9 mouse cellular contexts compared by ENCODE assay signal in the genomic region with DNA sequence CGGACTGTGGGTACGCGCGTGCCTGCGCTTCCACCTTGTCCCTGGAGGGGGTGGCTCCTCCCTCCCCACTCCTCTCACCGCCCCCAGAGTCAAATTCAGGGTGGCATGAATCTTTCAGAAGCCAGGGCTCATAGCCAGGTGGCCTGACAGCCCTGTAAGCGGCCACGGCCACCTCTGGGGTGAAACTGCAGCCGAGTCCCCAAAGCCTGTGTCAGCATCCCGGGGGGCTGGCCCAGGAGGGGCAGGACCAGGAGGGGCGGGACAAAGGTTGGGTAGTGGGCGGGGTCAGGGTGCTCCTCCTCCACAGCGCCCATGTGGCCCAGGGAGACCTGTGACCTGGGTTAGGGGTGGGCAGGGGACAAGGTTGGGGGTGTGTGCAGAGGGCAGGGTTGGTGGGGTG. TPM values are rescaled to one million over a fixed set of nuclear protein-coding genes. Genes with fewer than 3 reads are reported as not detected.
DNase-seq lines count a peak whose midpoint lies in the region; ATAC-seq and TF ChIP-seq lines count a peak whose summit lies in the region.
"Had no signal": no experiment of that assay in that cellular context is flagged by ENCODE, and none has a peak within 500 bp of the region (broad histone marks: within the 10 kb centered on the region; RNA-seq: fewer than 3 reads in every experiment).

No protein-coding gene starts in this region.

- 7% methylated on average over 13 of the region's 13 CpGs for WGBS in forebrain, embryonic 12.5 days

- H3K36me3 ChIP-seq in CH12.LX (replicated peaks in 1 of 2; ENCODE audit: control insufficient read depth in 1 of 2, insufficient read depth in 1 of 2, low read length in 1 of 2): peaks cover 0 to 5% of the 10 kb centered on the region in 2 experiments
- H3K36me3 ChIP-seq in forebrain, embryonic 12.5 days (replicated peaks): no peaks in the 10 kb centered on the region

- H3K27me3 ChIP-seq in CH12.LX (replicated peaks): no peaks in the 10 kb centered on the region
- 0 out of 2 replicates have a peak, but pooled peaks cover 3% of the 10 kb centered on the region for H3K27me3 ChIP-seq in forebrain, embryonic 12.5 days

- no peak for TF ChIP-seq EP300 in CH12.LX (IDR thresholded peaks at IDR 0.05; ENCODE audit: low read length)

- DNase-seq in CD4-positive, CD25-positive, alpha-beta regulatory T cell, adult 2 months (ENCODE audit: low read depth, low spot score): peak; percentile 24
- DNase-seq in CH12.LX (ENCODE audit: extremely low read depth): no peak
- DNase-seq in liver: peak; percentile 75
- DNase-seq in retina, embryonic 14.5 days (ENCODE audit: low spot score): peak; percentile 38
- DNase-seq in layer of hippocampus, postnatal 14 days (ENCODE audit: low spot score in 2 of 2): no peak
- no peak for DNase-seq in left cerebral cortex, adult 2 months (ENCODE audit: extremely low spot score in 1 of 2, low spot score in 2 of 2)

- no peak for TF ChIP-seq RAD21 in CH12.LX (IDR thresholded peaks at IDR 0.05; ENCODE audit: low read depth, low read length)

- no peak overlapping the region for H3K9ac ChIP-seq in CH12.LX (ENCODE audit: insufficient read depth, low read depth)
- peak overlapping the region; percentile 40; the same call in 1 of the 2 replicates for H3K9ac ChIP-seq in forebrain, embryonic 12.5 days

- H3K4me1 ChIP-seq in CH12.LX (ENCODE audit: control insufficient read depth in 1 of 2, insufficient read depth in 2 of 2): peaks cover 3 to 78% of the 10 kb centered on the region in 2 experiments; a peak in 2 of 4 replicates
- H3K4me1 ChIP-seq in forebrain, embryonic 12.5 days: peaks cover 47% of the 10 kb centered on the region

- TF ChIP-seq POLR2A in CH12.LX (IDR thresholded peaks at IDR 0.05; ENCODE audit: low read depth, low read length): no peak

- H3K9me3 ChIP-seq in CH12.LX (replicated peaks; ENCODE audit: low read length): no peaks in the 10 kb centered on the region
- no peaks in the 10 kb centered on the region for H3K9me3 ChIP-seq in forebrain, embryonic 12.5 days

- intact Hi-C loops in left cerebral cortex, adult 2 months (cut with DNase I): no loop called here

- no peaks in the 10 kb centered on the region for H3K79me2 ChIP-seq in CH12.LX (replicated peaks; ENCODE audit: control insufficient read depth, extremely low read depth, insufficient read depth, poor library complexity, severe bottlenecking)

- no peak overlapping the region for H3K4me2 ChIP-seq in CH12.LX (ENCODE audit: insufficient read depth, low read depth, poor library complexity, severe bottlenecking)
- peak overlapping the region; percentile 36 for H3K4me2 ChIP-seq in forebrain, embryonic 12.5 days

- H3K27ac ChIP-seq in CH12.LX (ENCODE audit: insufficient read depth, low read depth): no peak overlapping the region
- H3K27ac ChIP-seq in forebrain, embryonic 12.5 days: no peak overlapping the region
- no peak overlapping the region for H3K27ac ChIP-seq in left cerebral cortex, adult 2 months

- in situ Hi-C loops in CH12.LX (cut with MboI; ENCODE audit: low pct_ligation_motif_present, low pct_unique_long_range_greater_than_20kb, low sequenced_read_pairs): no loop called here

- peak overlapping the region; percentile 41 to 59 (median 59) for H3K4me3 ChIP-seq in CH12.LX (replicated peaks in 1 of 3; ENCODE audit: low read depth in 2 of 3, low read length in 2 of 3, poor library complexity in 1 of 3)
- H3K4me3 ChIP-seq in forebrain, embryonic 12.5 days (replicated peaks): 0 out of 2 replicates have a peak overlapping the region, but pooled peaks have one; percentile 5
- no peak overlapping the region for H3K4me3 ChIP-seq in left cerebral cortex, adult 2 months
- H3K4me3 ChIP-seq: erythroblast, embryonic 14.5 days had no signal

- TF ChIP-seq CTCF in CH12.LX (conservative IDR thresholded peaks at IDR 0.05 in 1 of 2, IDR thresholded peaks at IDR 0.05 in 1 of 2; ENCODE audit: low read depth in 2 of 2, low read length in 2 of 2): no peak
- TF ChIP-seq CTCF in left cerebral cortex, adult 2 months (IDR thresholded peaks at IDR 0.05): no peak

- ATAC-seq in CD4-positive, CD25-positive, alpha-beta regulatory T cell, adult 4 months: no peak
- ATAC-seq in forebrain, embryonic 12.5 days (ENCODE audit: low FRiP score): no peak

- dilution Hi-C loops in CH12.LX (cut with MboI; ENCODE audit: extremely low pct_ligation_motif_present, extremely low pct_unique_long_range_greater_than_20kb, low sequenced_read_pairs): no loop called here

TF ChIP-seq in CH12.LX, 34 proteins besides CTCF, POLR2A, EP300 and RAD21:
- no peak for TF ChIP-seq ZKSCAN1 (IDR thresholded peaks at IDR 0.05; ENCODE audit: borderline replicate concordance, low read depth, low read length)

RNA-seq across cellular contexts. Expression of gene 2900026A02Rik, which starts 57.9 kb away (rescaled TPM):
- polyA plus RNA-seq in CD4-positive, CD25-positive, alpha-beta regulatory T cell, adult 4 months (2017; shearing (Covaris generic)): under 1 TPM; 0.89 to 0.98 TPM
- total RNA-seq in CH12.LX (2012; rRNA removed) (0.67 and 0.93 TPM in 2 replicates), CH12.LX (2014; rRNA removed) (0.76 and 0.85 TPM in 2 replicates)
- polyA plus RNA-seq in CH12.LX (2012; ENCODE audit: insufficient read length, low read depth): 3.6 and 4.6 TPM in 2 replicates
- polyA plus RNA-seq in forebrain, embryonic 12.5 days (2016; fragmentation: Nextera tagmentation; extraction: Ambion mirVana): 4.5 and 6.1 TPM in 2 replicates
- total RNA-seq in layer of hippocampus, postnatal 14 days (2021): 10 to 100 TPM; 69.6 to 70.6 TPM
- 10 to 100 TPM; 39.6 to 45.1 TPM for total RNA-seq in left cerebral cortex, adult 2 months (2021)

Comparison
In these comparisons a context has a peak if more than half of its experiments do, and no peak if none do; other contexts are left out.
1. DNase-seq: peak in CD4-positive, CD25-positive, alpha-beta regulatory T cell, adult 2 months (single experiment), liver (single experiment) and retina, embryonic 14.5 days (single experiment); none in CH12.LX (single experiment), layer of hippocampus, postnatal 14 days (0 of 2) and left cerebral cortex, adult 2 months (0 of 2).
2. RNA of gene 2900026A02Rik, which starts 57.9 kb away (total RNA-seq): 69.6 to 70.6 TPM in layer of hippocampus, postnatal 14 days and 39.6 to 45.1 TPM in left cerebral cortex, adult 2 months; 0.67 to 0.93 TPM in CH12.LX; every median in the first group is over 10 times any median in the second.